Mouse (Mus musculus) heart, adult 2 months (tissue): ENCODE measurements around the gene Ifrd2. TPM values are rescaled to one million over a fixed set of nuclear protein-coding genes. Genes with fewer than 3 reads are reported as not detected.

Experiments used
- DNase-seq, 2 experiments: peaks; one replicate each; pipeline ENCODE4 v3.0.0; 2021
- H3K27ac ChIP-seq: fragments of 200-600 bp; 2 replicates; pipeline ENCODE4 v1.8.1; 2022
- H3K27me3 ChIP-seq: fragments of 200-500 bp; 2 replicates; pipeline ENCODE4 v1.6.1; 2012; ENCODE audit warnings: mild to moderate bottlenecking, low read length, inconsistent platforms, mixed read lengths; ENCODE audit not compliant: control insufficient read depth, insufficient read depth
- H3K36me3 ChIP-seq: fragments of 200-500 bp; 2 replicates; pipeline ENCODE4 v1.6.1; 2012; ENCODE audit warnings: low read length, inconsistent platforms; ENCODE audit not compliant: control insufficient read depth, insufficient read depth
- H3K4me1 ChIP-seq: fragments of 200-500 bp; 2 replicates; pipeline ENCODE4 v1.6.1; 2011; ENCODE audit warnings: low read length; ENCODE audit not compliant: control insufficient read depth, insufficient read depth
- H3K4me3 ChIP-seq: fragments of 200-600 bp; 2 replicates; pipeline ENCODE4 v1.8.1; 2022
- H3K79me2 ChIP-seq: fragments of 200-500 bp; replicated peaks from 2 replicates; pipeline ENCODE4 v1.6.1; 2012; ENCODE audit warnings: mild to moderate bottlenecking, inconsistent platforms, low read length, moderate library complexity, mixed read lengths; ENCODE audit not compliant: control insufficient read depth, insufficient read depth
- H3K9ac ChIP-seq: fragments of 200-500 bp; 2 replicates; pipeline ENCODE4 v1.6.1; 2012; ENCODE audit warnings: low read depth, mild to moderate bottlenecking, control low read depth, inconsistent platforms, low read length, mixed read lengths
- CTCF ChIP-seq: fragments of 200-600 bp; IDR thresholded peaks from 2 replicates; pipeline ENCODE4 v1.8.1; 2022; ENCODE audit warnings: antibody characterized with exemption, mild to moderate bottlenecking, moderate library complexity
- EP300 ChIP-seq: fragments of 200-500 bp; IDR thresholded peaks from 2 replicates; pipeline ENCODE4 v1.6.1; 2011; ENCODE audit warnings: low read depth, low read length, control low read depth; ENCODE audit not compliant: insufficient read depth
- POLR2A ChIP-seq: fragments of 200-500 bp; IDR thresholded peaks from 2 replicates; pipeline ENCODE4 v1.6.1; 2011; ENCODE audit warnings: mild to moderate bottlenecking, low read depth, low read length, control low read depth; ENCODE audit not compliant: insufficient read depth
- WGBS: fragments of 180-500 bp; shearing (Covaris S2); methylation state at CpG from one replicate; pipeline ENCODE4 v1.1.7; 2018; 5-methylcytosine and 5-hydroxymethylcytosine counted together
- intact Hi-C: fragments of 180-260 bp; cut with DNase I; formaldehyde crosslinking; loops from one replicate; pipeline ENCODE4 v1.15.1; 2025
- polyA plus RNA-seq: library from polyadenylated mRNA; depleted of rRNA; stranded (reverse); fragments of >200 nt; gene quantifications from 2 replicates; pipeline ENCODE4 v1.2.3, GENCODE M21; 2012
- total RNA-seq, 2 experiments: library from RNA; stranded (reverse); gene quantifications; 2 replicates each; pipeline ENCODE4 v1.2.3; 2021

Ifrd2 gene
- total and polyA plus RNA-seq, 3 experiments: 39.9 to 51.4 (median 43.7) TPM

GRCm38 (mm10) chr9:107586504-107586903 lies 938 bp upstream of the Ifrd2 start:
- TF ChIP-seq POLR2A (no peak), EP300 (no peak), CTCF (no peak)
- WGBS: 79% methylated on average over 5 of the region's 5 CpGs
- H3K27me3 ChIP-seq: no peaks in the 10 kb centered on the region
- intact Hi-C loops: no loop called here
- no peak for DNase-seq
- H3K36me3 ChIP-seq: no peaks in the 10 kb centered on the region
- no peaks in the 10 kb centered on the region; the same call in none of the 2 replicates for H3K4me1 ChIP-seq
- H3K9ac ChIP-seq: no peak overlapping the region
- H3K27ac ChIP-seq: no peak overlapping the region
- no peaks in the 10 kb centered on the region for H3K79me2 ChIP-seq
- H3K4me3 ChIP-seq: no peak overlapping the region

GRCm38 (mm10) chr9:107587833-107588639 lies 594 bp downstream of the Ifrd2 start:
- no peaks in the 10 kb centered on the region for H3K36me3 ChIP-seq
- H3K27ac ChIP-seq: peak overlapping the region; percentile 79
- intact Hi-C loops: no loop called here
- 1% methylated on average over 33 of the region's 33 CpGs for WGBS
- H3K9ac ChIP-seq: peak overlapping the region; percentile 64
- H3K4me1 ChIP-seq: no peaks in the 10 kb centered on the region; the same call in 1 of the 2 replicates
- no peaks in the 10 kb centered on the region for H3K79me2 ChIP-seq
- no peaks in the 10 kb centered on the region for H3K27me3 ChIP-seq
- no peak for TF ChIP-seq EP300
- no peak for TF ChIP-seq CTCF
- TF ChIP-seq POLR2A: no peak
- DNase-seq: no peak
- H3K4me3 ChIP-seq: peak overlapping the region; percentile 84

- Histone ChIP-seq H3K27ac (peak overlapping the region; percentile 48; the same call in 1 of the 2 replicates), H3K9ac (no peak overlapping the region), H3K79me2 (no peaks in the 10 kb centered on the region), H3K36me3 (no peaks in the 10 kb centered on the region), H3K4me1 (peaks cover 2% of the 10 kb centered on the region; the same call in 1 of the 2 replicates), H3K4me3 (no peak overlapping the region), H3K27me3 (no peaks in the 10 kb centered on the region)
- TF ChIP-seq EP300 (no peak), POLR2A (no peak), CTCF (no peak)
- peak in 1 of 2 experiments; percentile 72 for DNase-seq
- WGBS: 64% methylated on average over 25 of the region's 25 CpGs
- intact Hi-C loops: no loop called here
These were observed 2.8 kb downstream of the Ifrd2 start for GRCm38 (mm10) chr9:107590058-107590772.

- no peak overlapping the region for H3K4me3 ChIP-seq
- 78% methylated on average over 6 of the region's 6 CpGs for whole genome bisulfite sequencing
- H3K36me3 ChIP-seq: no peaks in the 10 kb centered on the region
- no peak overlapping the region; the same call in 1 of the 2 replicates for H3K27ac ChIP-seq
- no peak for DNase-seq
- no peak overlapping the region for H3K9ac ChIP-seq
- H3K27me3 ChIP-seq: no peaks in the 10 kb centered on the region
- no peaks in the 10 kb centered on the region for H3K79me2 ChIP-seq
- TF ChIP-seq EP300 (no peak), POLR2A (no peak), CTCF (no peak)
- intact Hi-C loops: no loop called here
- H3K4me1 ChIP-seq: peaks cover 2% of the 10 kb centered on the region; the same call in 1 of the 2 replicates
These were observed 3.3 kb downstream of the Ifrd2 start for GRCm38 (mm10) chr9:107590773-107591060.

- 61% methylated on average over 11 of the region's 11 CpGs for WGBS
- Histone ChIP-seq H3K4me1 (peaks cover 9% of the 10 kb centered on the region), H3K27ac (peak overlapping the region; percentile 74), H3K79me2 (no peaks in the 10 kb centered on the region), H3K4me3 (no peak overlapping the region), H3K9ac (no peak overlapping the region), H3K27me3 (no peaks in the 10 kb centered on the region), H3K36me3 (no peaks in the 10 kb centered on the region)
- peak; percentile 57 to 77 for DNase-seq
- intact Hi-C loops: no loop called here
- no peak for TF ChIP-seq EP300
- TF ChIP-seq CTCF: no peak
- 0 out of 2 replicates have a peak, but pooled peaks have one; percentile 7 for TF ChIP-seq POLR2A
These were observed 5.9 kb downstream of the Ifrd2 start for GRCm38 (mm10) chr9:107593101-107593976.
